Mouse (Mus musculus) MEL (cell line): ENCODE measurements around the gene Hmcn2. TPM values are rescaled to one million over a fixed set of nuclear protein-coding genes. Genes with fewer than 3 reads are reported as not detected.

Source experiments
- DNase-seq: peaks from one replicate; pipeline ENCODE4 v3.0.0; 2011; ENCODE audit warnings: low read depth, low spot score
- H3K27ac ChIP-seq: 2 replicates; pipeline ENCODE4 v1.5.1; 2012; ENCODE audit warnings: low read depth, mild to moderate bottlenecking, control low read depth, low read length, moderate library complexity; ENCODE audit not compliant: control insufficient read depth
- H3K27me3 ChIP-seq, 2 experiments: fragments of 150-350 bp in 1 of 2; sonication (generic) in 1 of 2; 2 replicates each; pipeline ENCODE4 v1.6.1; 2012; ENCODE audit warnings: low read length in 2 of 2, mild to moderate bottlenecking in 2 of 2, improper control_type of control experiment in 1 of 2, moderate library complexity in 1 of 2; ENCODE audit not compliant: insufficient read depth in 2 of 2, control insufficient read depth in 1 of 2
- H3K36me3 ChIP-seq, 2 experiments: 2 replicates each; pipeline ENCODE4 v1.6.1; 2012 to 2014; ENCODE audit warnings: low read length in 2 of 2, improper control_type of control experiment in 1 of 2, inconsistent platforms in 1 of 2, mild to moderate bottlenecking in 1 of 2; ENCODE audit not compliant: insufficient read depth in 2 of 2, control insufficient read depth in 1 of 2
- H3K4me1 ChIP-seq, 2 experiments: fragments of 150-350 bp in 1 of 2; sonication (generic) in 1 of 2; 2 replicates each; pipeline ENCODE4 v1.6.1; 2012; ENCODE audit warnings: low read length in 2 of 2, improper control_type of control experiment in 1 of 2, mild to moderate bottlenecking in 1 of 2; ENCODE audit not compliant: insufficient read depth in 2 of 2, control insufficient read depth in 1 of 2
- H3K4me3 ChIP-seq, 2 experiments: fragments of 150-350 bp in 1 of 2; sonication (generic) in 1 of 2; 2 replicates each; pipeline ENCODE4 v1.5.1; 2012; ENCODE audit warnings: low read depth in 2 of 2, low read length in 2 of 2, mild to moderate bottlenecking in 2 of 2, moderate library complexity in 2 of 2, control low read depth in 1 of 2, improper control_type of control experiment in 1 of 2; ENCODE audit not compliant: control insufficient read depth in 1 of 2, insufficient read depth in 1 of 2
- H3K79me2 ChIP-seq: 2 replicates; pipeline ENCODE4 v1.6.1; 2012; ENCODE audit warnings: mild to moderate bottlenecking, low read length, moderate library complexity; ENCODE audit not compliant: control insufficient read depth, poor library complexity, insufficient read depth
- H3K9ac ChIP-seq: 2 replicates; pipeline ENCODE4 v1.6.1; 2012; ENCODE audit warnings: low read depth, mild to moderate bottlenecking, control low read depth, low read length, moderate library complexity; ENCODE audit not compliant: control insufficient read depth, poor library complexity, severe bottlenecking
- H3K9me3 ChIP-seq: fragments of 150-350 bp; sonication (generic); replicated peaks from 2 replicates; pipeline ENCODE4 v1.6.1; 2012; ENCODE audit warnings: mild to moderate bottlenecking, low read length, improper control_type of control experiment, moderate library complexity; ENCODE audit not compliant: insufficient read depth
- CTCF ChIP-seq, 3 experiments: IDR thresholded peaks in 2 of 3; conservative IDR thresholded peaks in 1 of 3; 2 replicates each; pipeline ENCODE4 v1.5.1; 2011 to 2012; ENCODE audit warnings: low read length in 3 of 3, low read depth in 2 of 3, mild to moderate bottlenecking in 2 of 3, improper control_type of control experiment in 1 of 3, inconsistent platforms in 1 of 3, mixed read lengths in 1 of 3, moderate library complexity in 1 of 3; ENCODE audit not compliant: control insufficient read depth in 1 of 3, insufficient read depth in 1 of 3, poor library complexity in 1 of 3, severe bottlenecking in 1 of 3
- ELF1 ChIP-seq: IDR thresholded peaks from 2 replicates; pipeline ENCODE4 v1.6.1; 2014; ENCODE audit warnings: low read depth, mild to moderate bottlenecking, inconsistent platforms, low read length, improper control_type of control experiment, moderate library complexity
- ETS1 ChIP-seq: IDR thresholded peaks from 2 replicates; pipeline ENCODE4 v1.6.1; 2012; ENCODE audit warnings: low read depth, mild to moderate bottlenecking, inconsistent platforms, low read length, improper control_type of control experiment, moderate library complexity
- HCFC1 ChIP-seq: IDR thresholded peaks from 2 replicates; pipeline ENCODE4 v1.6.1; 2012; ENCODE audit warnings: low read depth, mild to moderate bottlenecking, inconsistent platforms, low read length, improper control_type of control experiment, moderate library complexity
- JUND ChIP-seq: IDR thresholded peaks from 2 replicates; pipeline ENCODE4 v1.6.1; 2011; ENCODE audit warnings: low read depth, mild to moderate bottlenecking, improper control_type of control experiment, low read length
- KAT2A ChIP-seq: conservative IDR thresholded peaks from 2 replicates; pipeline ENCODE4 v1.6.1; 2012; ENCODE audit warnings: low read depth, low read length, improper control_type of control experiment, inconsistent platforms
- MAX ChIP-seq: IDR thresholded peaks from 2 replicates; pipeline ENCODE4 v1.6.1; 2011; ENCODE audit warnings: low read length, improper control_type of control experiment
- MEF2A ChIP-seq: IDR thresholded peaks from 2 replicates; pipeline ENCODE4 v1.6.1; 2014; ENCODE audit warnings: low read depth, mild to moderate bottlenecking, inconsistent platforms, low read length, improper control_type of control experiment; ENCODE audit not compliant: poor library complexity, insufficient replicate concordance, severe bottlenecking; ENCODE audit errors: extremely low read depth
- MYB ChIP-seq: IDR thresholded peaks from 2 replicates; pipeline ENCODE4 v1.6.1; 2011; ENCODE audit warnings: mild to moderate bottlenecking, low read depth, low read length, improper control_type of control experiment
- MYC ChIP-seq: IDR thresholded peaks from 2 replicates; pipeline ENCODE4 v1.6.1; 2011; ENCODE audit warnings: low read depth, mild to moderate bottlenecking, low read length, improper control_type of control experiment, moderate library complexity
- NELFE ChIP-seq: IDR thresholded peaks from 2 replicates; pipeline ENCODE4 v1.6.1; 2011; ENCODE audit warnings: low read depth, low read length, improper control_type of control experiment
- NRF1 ChIP-seq: IDR thresholded peaks from 2 replicates; pipeline ENCODE4 v1.6.1; 2014; ENCODE audit warnings: low read depth, mild to moderate bottlenecking, inconsistent platforms, low read length, improper control_type of control experiment, moderate library complexity; ENCODE audit not compliant: poor library complexity, insufficient read depth, severe bottlenecking
- RCOR1 ChIP-seq: IDR thresholded peaks from 2 replicates; pipeline ENCODE4 v1.6.1; 2012; ENCODE audit warnings: low read depth, mild to moderate bottlenecking, inconsistent platforms, low read length, improper control_type of control experiment
- SIN3A ChIP-seq: IDR thresholded peaks from 2 replicates; pipeline ENCODE4 v1.6.1; 2012; ENCODE audit warnings: low read length, improper control_type of control experiment, inconsistent platforms
- SMC3 ChIP-seq: IDR thresholded peaks from 2 replicates; pipeline ENCODE4 v1.6.1; 2011; ENCODE audit warnings: low read depth, low read length, improper control_type of control experiment
- TAL1 ChIP-seq: IDR thresholded peaks from 2 replicates; pipeline ENCODE4 v1.6.1; 2012; ENCODE audit warnings: mild to moderate bottlenecking, inconsistent platforms, low read length, moderate library complexity, mixed read lengths
- TCF12 ChIP-seq: IDR thresholded peaks from 2 replicates; pipeline ENCODE4 v1.6.1; 2014; ENCODE audit warnings: low read depth, mild to moderate bottlenecking, inconsistent platforms, low read length, improper control_type of control experiment, moderate library complexity
- USF1 ChIP-seq: IDR thresholded peaks from 2 replicates; pipeline ENCODE4 v1.6.1; 2014; ENCODE audit warnings: low read depth, mild to moderate bottlenecking, inconsistent platforms, low read length, improper control_type of control experiment, moderate library complexity
- USF2 ChIP-seq, 2 experiments: IDR thresholded peaks; 2 replicates each; pipeline ENCODE4 v1.6.1; 2011 to 2012; ENCODE audit warnings: improper control_type of control experiment in 2 of 2, low read length in 2 of 2, borderline replicate concordance in 1 of 2, inconsistent platforms in 1 of 2, low read depth in 1 of 2, mild to moderate bottlenecking in 1 of 2; ENCODE audit not compliant: insufficient read depth in 1 of 2
- ZC3H11A ChIP-seq: IDR thresholded peaks from 2 replicates; pipeline ENCODE4 v1.6.1; 2012; ENCODE audit warnings: low read depth, mild to moderate bottlenecking, inconsistent platforms, low read length, improper control_type of control experiment
- ZMIZ1 ChIP-seq: IDR thresholded peaks from 2 replicates; pipeline ENCODE4 v1.6.1; 2012; ENCODE audit warnings: low read depth, mild to moderate bottlenecking, inconsistent platforms, low read length, improper control_type of control experiment, moderate library complexity
- polyA plus RNA-seq, 2 experiments: library from polyadenylated mRNA; stranded (reverse) in 1 of 2; unstranded in 1 of 2; fragments of >175 nt in 1 of 2; fragments of >200 nt in 1 of 2; gene quantifications; 2 replicates each; pipeline versions ENCODE4 v1.2.1 to v1.2.4; 2012; ENCODE audit warnings: low replicate concordance in 2 of 2, low read depth in 1 of 2; ENCODE audit not compliant: insufficient read length in 2 of 2, insufficient read depth in 1 of 2, missing spikeins in 1 of 2
- total RNA-seq: library from RNA; depleted of rRNA; stranded (reverse); fragments of 300-350 nt; gene quantifications from 2 replicates; pipeline ENCODE4 v1.2.3, GENCODE M21; 2012; rRNA removed

The Hmcn2 gene
- total RNA-seq, result 0.03 TPM in 1 of 2 replicates, not detected in the other
- polyA plus RNA-seq, result under 1 TPM in 1 of 2 experiments, not detected in 1; 0.18 TPM

DNA sequence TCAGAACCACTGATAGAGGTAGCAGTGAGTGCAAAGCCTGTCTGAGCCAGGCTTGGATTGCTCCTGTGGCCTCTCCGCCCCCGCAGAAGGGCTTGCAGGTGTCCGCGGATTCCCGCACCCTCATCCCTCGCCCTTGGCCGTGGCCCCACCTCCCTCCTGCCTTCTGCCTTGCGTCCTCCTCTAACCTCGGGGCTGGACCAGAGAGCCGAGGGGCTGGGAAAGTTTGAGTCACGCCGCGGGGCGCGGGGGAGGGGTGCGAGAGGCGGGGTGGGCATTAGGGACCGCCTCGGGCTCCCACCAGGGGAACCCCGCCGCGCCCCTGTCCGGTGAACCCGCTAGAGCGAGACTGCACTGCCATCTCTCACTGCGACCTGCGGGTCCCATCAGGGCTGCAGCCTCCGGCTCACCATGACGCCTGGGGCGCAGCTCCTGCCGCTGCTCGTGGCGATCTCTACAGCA, at the start of gene Hmcn2:
Hmcn2 (plus strand) TSS at position 409 of the 459 bp plus-strand sequence.
- no peak for DNase-seq
- no peak within 1 kb of the TSS for H3K9ac ChIP-seq
- H3K4me3 ChIP-seq, result no peak within 1 kb of the TSS
- H3K9me3 ChIP-seq, result no peaks in the 10 kb centered on the region
- no peaks in the 10 kb centered on the region for H3K36me3 ChIP-seq
- H3K79me2 ChIP-seq, result no peaks in the 10 kb centered on the region
- TF ChIP-seq TCF12 (no peak), ELF1 (no peak), MAX (no peak), MYB (no peak), SIN3A (no peak), NRF1 (no peak), USF1 (no peak), JUND (no peak), ETS1 (no peak), HCFC1 (no peak), MYC (no peak), SMC3 (no peak)
- H3K4me1 ChIP-seq, result no peaks in the 10 kb centered on the region
- no peak within 1 kb of the TSS for H3K27ac ChIP-seq
- H3K27me3 ChIP-seq, result peaks cover 5 to 8% of the 10 kb centered on the region in 2 experiments

DNA sequence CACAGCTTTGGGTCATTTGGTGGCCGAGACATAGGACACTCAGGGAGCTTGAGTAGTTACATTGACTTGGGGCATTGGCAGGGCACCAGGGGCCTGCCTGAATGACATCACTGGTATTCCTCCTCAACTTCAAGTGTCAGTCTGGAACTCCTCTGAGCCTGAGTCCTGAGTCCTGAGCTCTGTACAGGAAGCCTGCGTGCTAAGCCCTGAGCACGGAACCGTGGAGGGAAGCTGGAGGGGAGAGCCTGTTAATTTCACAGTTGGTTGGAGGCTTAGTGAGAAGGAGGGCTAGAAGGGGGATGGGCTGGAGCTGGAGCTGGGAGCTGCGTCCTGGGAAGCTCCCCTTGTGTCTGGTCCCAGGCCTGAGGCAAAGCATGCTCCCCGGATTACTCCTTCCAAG, 46.8 kb upstream of the Hmcn2 start:
- Histone ChIP-seq H3K27ac (no peak overlapping the region), H3K4me3 (no peak overlapping the region), H3K36me3 (no peaks in the 10 kb centered on the region), H3K4me1 (no peaks in the 10 kb centered on the region), H3K27me3 (no peaks in the 10 kb centered on the region), H3K9ac (no peak overlapping the region), H3K9me3 (no peaks in the 10 kb centered on the region), H3K79me2 (no peaks in the 10 kb centered on the region)
- DNase-seq, result no peak
- TF ChIP-seq RCOR1 (no peak), KAT2A (no peak), ZC3H11A (no peak), JUND (no peak), TAL1 (no peak), NELFE (no peak), ELF1 (no peak), ZMIZ1 (no peak), USF2 (IDR thresholded peaks at IDR 0.05; ENCODE audit: borderline replicate concordance in 1 of 2, insufficient read depth in 1 of 2, low read depth in 1 of 2, low read length in 2 of 2) (no peak), TCF12 (no peak), CTCF (IDR thresholded peaks at IDR 0.05 in 2 of 3, conservative IDR thresholded peaks at IDR 0.05 in 1 of 3; ENCODE audit: control insufficient read depth in 1 of 3, insufficient read depth in 1 of 3, low read depth in 2 of 3, low read length in 3 of 3, poor library complexity in 1 of 3, severe bottlenecking in 1 of 3) (no peak), MEF2A (no peak), MAX (no peak)
